Mouse (Mus musculus) liver, embryonic 11.5 days (tissue): Measurements from ENCODE around the gene Dusp5. TPM values are rescaled to one million over a fixed set of nuclear protein-coding genes. Genes with fewer than 3 reads are reported as not detected.
"Not testable (repeated sequence)": the region's sequence is repeated elsewhere in the genome, so short reads cannot be mapped to it uniquely, and the experiment has no call there.

Experiments
- ATAC-seq: fragments of 200-750 bp; cut with Nextera tagmentation; replicated peaks from 2 replicates; pipeline ENCODE4 v1.8.0; 2017; ENCODE audit warnings: moderate number of reproducible peaks, mild to moderate bottlenecking, moderate TSS enrichment, moderate library complexity; ENCODE audit not compliant: low FRiP score
- DNase-seq: peaks from one replicate; pipeline ENCODE4 v3.0.0-alpha.2; 2017; ENCODE audit warnings: low spot score
- H3K27ac ChIP-seq: fragments of 300-500 bp; sonication (generic); 2 replicates; pipeline ENCODE4 v1.5.1; 2014; ENCODE audit warnings: mild to moderate bottlenecking, low read depth, low read length, control low read depth
- H3K27me3 ChIP-seq: fragments of 300-500 bp; sonication (generic); replicated peaks from 2 replicates; pipeline ENCODE4 v1.6.1; 2014; ENCODE audit warnings: low read length, mixed read lengths; ENCODE audit not compliant: control insufficient read depth, insufficient read depth
- H3K36me3 ChIP-seq: fragments of 300-500 bp; sonication (generic); 2 replicates; pipeline ENCODE4 v1.6.1; 2014; ENCODE audit warnings: mild to moderate bottlenecking, low read length, moderate library complexity, mixed read lengths; ENCODE audit not compliant: control insufficient read depth, insufficient read depth
- H3K4me1 ChIP-seq: fragments of 300-500 bp; sonication (generic); replicated peaks from 2 replicates; pipeline ENCODE4 v1.6.1; 2014; ENCODE audit warnings: low read length, mixed read lengths; ENCODE audit not compliant: control insufficient read depth, insufficient read depth
- H3K4me2 ChIP-seq: fragments of 300-500 bp; sonication (generic); 2 replicates; pipeline ENCODE4 v1.6.1; 2014; ENCODE audit warnings: mild to moderate bottlenecking, control low read depth, moderate library complexity
- H3K4me3 ChIP-seq: fragments of 300-500 bp; sonication (generic); 2 replicates; pipeline ENCODE4 v1.5.1; 2014; ENCODE audit warnings: low read depth, low read length, control low read depth
- H3K9ac ChIP-seq: fragments of 300-500 bp; sonication (generic); 2 replicates; pipeline ENCODE4 v1.6.1; 2014; ENCODE audit warnings: low read depth, low read length, control low read depth
- H3K9me3 ChIP-seq: fragments of 300-500 bp; sonication (generic); 2 replicates; pipeline ENCODE4 v1.6.1; 2016; ENCODE audit warnings: low read length, inconsistent platforms, mixed read lengths; ENCODE audit not compliant: control insufficient read depth
- WGBS: fragments of 180-500 bp; shearing (Covaris S2); extraction: QIAGEN DNeasy Blood & Tissue Kit; methylation state at CpG from one replicate; pipeline ENCODE4 v1.1.7; 2014; 5-methylcytosine and 5-hydroxymethylcytosine counted together
- polyA plus RNA-seq: library from polyadenylated mRNA; unstranded; fragments of >200 nt; fragmentation: Nextera tagmentation; extraction: Ambion mirVana; gene quantifications from 2 replicates; pipeline ENCODE4 v1.2.1, GENCODE M21; 2014

Gene Dusp5
- polyA plus RNA-seq, 1 experiment from 2014 or later = 6.7 TPM

GRCm38 (mm10) chr19:53492528-53492927 is 36.4 kb upstream of the Dusp5 start:
- whole genome bisulfite sequencing = 43% methylated on average over 4 of the region's 4 CpGs
- ATAC-seq (peak; percentile 79), DNase-seq (no peak)
- Histone ChIP-seq H3K4me3 (no peak overlapping the region), H3K4me2 (no peak overlapping the region), H3K9me3 (no peaks in the 10 kb centered on the region), H3K9ac (no peak overlapping the region), H3K4me1 (peaks cover 8% of the 10 kb centered on the region), H3K27me3 (no peaks in the 10 kb centered on the region), H3K36me3 (no peaks in the 10 kb centered on the region), H3K27ac (no peak overlapping the region)

GRCm38 (mm10) chr19:53493866-53494265 is 35.0 kb upstream of the Dusp5 start:
- DNase-seq (no peak), ATAC-seq (no peak)
- no peak overlapping the region for H3K4me2 ChIP-seq
- H3K27ac ChIP-seq = no peak overlapping the region
- H3K27me3 ChIP-seq = no peaks in the 10 kb centered on the region
- no peak overlapping the region for H3K9ac ChIP-seq
- WGBS = 89% methylated on average over 5 of the region's 5 CpGs
- H3K4me1 ChIP-seq = peaks cover 8% of the 10 kb centered on the region
- no peak overlapping the region for H3K4me3 ChIP-seq
- H3K36me3 ChIP-seq = no peaks in the 10 kb centered on the region
- H3K9me3 ChIP-seq = no peaks in the 10 kb centered on the region

GRCm38 (mm10) chr19:53497910-53498309 is 31.0 kb upstream of the Dusp5 start:
- DNase-seq = no peak
- Histone ChIP-seq H3K9me3 (no peaks in the 10 kb centered on the region), H3K27me3 (no peaks in the 10 kb centered on the region), H3K4me3 (no peak overlapping the region), H3K36me3 (no peaks in the 10 kb centered on the region), H3K4me1 (peaks cover 5% of the 10 kb centered on the region), H3K4me2 (no peak overlapping the region), H3K9ac (no peak overlapping the region), H3K27ac (no peak overlapping the region)
- whole genome bisulfite sequencing = 65% methylated on average over 3 of the region's 3 CpGs
- ATAC-seq = no peak

- WGBS = 82% methylated on average over 8 of the region's 8 CpGs
- no peaks in the 10 kb centered on the region for H3K36me3 ChIP-seq
- DNase-seq = no peak
Observed at GRCm38 (mm10) chr19:53499049-53499448, 29.9 kb upstream of the Dusp5 start.

DNA sequence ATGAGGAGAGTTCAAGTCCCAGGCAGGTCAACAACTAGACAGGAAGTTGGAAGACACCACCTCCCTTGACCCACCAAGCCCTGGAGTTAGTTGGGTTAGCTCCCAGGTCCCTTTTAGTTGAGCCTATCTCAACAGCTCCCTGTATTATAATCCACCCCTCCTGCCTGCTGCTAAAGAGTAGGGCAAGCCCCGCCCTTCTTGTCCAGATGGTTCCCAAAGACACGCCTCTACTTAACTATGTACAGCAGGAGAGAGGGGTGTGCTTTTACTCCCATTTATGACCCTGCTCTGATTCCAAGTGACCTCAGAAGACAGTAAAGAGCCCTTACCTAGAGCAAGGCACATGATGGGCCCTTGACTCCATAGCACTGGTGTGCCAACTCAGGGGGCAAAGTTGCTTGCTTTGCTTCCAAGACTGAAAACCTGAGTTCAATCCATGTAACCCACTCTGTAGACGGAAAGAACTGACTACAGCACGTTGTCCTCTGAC is 29.4 kb upstream of the Dusp5 start:
- ATAC-seq (no peak), DNase-seq (no peak)
- H3K4me3 ChIP-seq = no peak overlapping the region
- H3K9me3 ChIP-seq = no peaks in the 10 kb centered on the region
- no peak overlapping the region for H3K4me2 ChIP-seq
- no peak overlapping the region for H3K27ac ChIP-seq
- WGBS = 83% methylated on average over 4 of the region's 4 CpGs
- no peaks in the 10 kb centered on the region for H3K36me3 ChIP-seq
- H3K9ac ChIP-seq = no peak overlapping the region
- H3K4me1 ChIP-seq = peaks cover 7% of the 10 kb centered on the region
- no peaks in the 10 kb centered on the region for H3K27me3 ChIP-seq

More at GRCm38 (mm10) chr19:53499049-53499448, 29.9 kb upstream of the Dusp5 start:
- H3K9me3 ChIP-seq = no peaks in the 10 kb centered on the region
- H3K27me3 ChIP-seq = no peaks in the 10 kb centered on the region
- ATAC-seq = no peak
- H3K4me2 ChIP-seq = no peak overlapping the region
- peaks cover 3% of the 10 kb centered on the region for H3K4me1 ChIP-seq
- no peak overlapping the region for H3K4me3 ChIP-seq
- H3K27ac ChIP-seq = no peak overlapping the region
- no peak overlapping the region for H3K9ac ChIP-seq

DNA sequence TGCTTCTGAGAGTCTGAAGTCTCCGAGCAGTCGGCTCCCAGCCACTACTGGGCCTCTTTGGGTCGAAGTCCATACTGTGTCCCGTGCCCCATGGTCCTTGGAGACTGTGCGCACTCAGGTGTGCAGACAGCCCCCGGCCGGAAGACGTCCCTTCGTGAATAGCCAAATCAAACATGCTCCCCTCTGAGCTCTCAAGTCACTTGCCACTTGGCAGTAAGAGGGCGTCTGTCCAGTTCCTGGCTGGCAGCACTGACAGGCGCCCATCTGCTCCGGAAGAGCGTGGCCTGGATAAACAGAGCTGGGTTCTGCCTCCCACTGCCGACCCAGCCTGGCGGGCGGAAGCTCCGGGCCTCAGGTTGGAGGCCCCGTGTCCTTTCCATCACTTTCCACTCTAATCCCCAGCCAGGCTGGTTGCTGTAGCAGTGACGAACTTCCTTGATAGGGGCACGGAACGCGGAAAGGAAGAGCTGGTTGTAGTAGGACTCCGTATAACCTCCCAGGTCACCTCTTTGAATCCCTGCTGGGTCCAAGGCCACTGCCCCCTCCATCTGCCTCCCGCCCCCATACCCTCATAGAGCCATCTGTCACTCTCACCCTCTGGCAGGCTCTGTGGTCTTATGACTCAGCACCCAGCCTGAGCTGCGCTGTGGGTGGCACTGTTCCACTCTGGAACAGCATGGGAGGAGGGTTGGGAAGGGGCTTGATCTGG is 28.5 kb upstream of the Dusp5 start:
- H3K4me3 ChIP-seq = no peak overlapping the region
- 67% methylated on average over 25 of the region's 25 CpGs for WGBS
- no peak overlapping the region for H3K9ac ChIP-seq
- H3K9me3 ChIP-seq = no peaks in the 10 kb centered on the region
- ATAC-seq = peak; percentile 39; the same call in 1 of the 2 replicates
- peaks cover 7% of the 10 kb centered on the region for H3K4me1 ChIP-seq
- no peak overlapping the region for H3K27ac ChIP-seq
- H3K36me3 ChIP-seq = no peaks in the 10 kb centered on the region
- H3K4me2 ChIP-seq = no peak overlapping the region
- no peaks in the 10 kb centered on the region for H3K27me3 ChIP-seq
- DNase-seq = no peak

GRCm38 (mm10) chr19:53501239-53501638 is 27.7 kb upstream of the Dusp5 start:
- H3K36me3 ChIP-seq, H3K4me3 ChIP-seq, H3K9me3 ChIP-seq, ATAC-seq, H3K27me3 ChIP-seq, H3K9ac ChIP-seq, H3K4me2 ChIP-seq, DNase-seq, H3K27ac ChIP-seq: not testable (repeated sequence)
- 79% methylated on average over 7 of the region's 7 CpGs for WGBS
- H3K4me1 ChIP-seq = peaks cover 11% of the 10 kb centered on the region

DNA sequence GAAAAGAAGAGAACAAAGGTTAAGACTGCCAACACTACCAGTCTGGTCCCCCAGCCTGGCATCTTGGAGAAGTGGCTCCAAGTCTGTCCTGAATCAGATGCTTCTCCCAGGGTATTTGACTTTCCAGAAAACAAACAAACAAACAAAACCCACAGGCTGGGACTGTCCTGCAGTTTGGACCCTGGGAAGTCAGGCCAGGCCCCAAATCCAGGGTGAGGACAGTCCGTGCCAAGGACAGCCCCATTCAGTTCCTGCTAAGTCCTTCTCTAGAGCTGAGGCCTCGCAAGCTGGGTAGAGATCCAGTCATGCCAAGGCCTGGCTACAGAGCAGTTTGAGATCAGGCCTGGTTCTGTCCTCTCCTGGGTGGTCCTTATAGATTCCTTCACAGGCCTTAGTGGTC is 27.1 kb upstream of the Dusp5 start:
- peaks cover 11% of the 10 kb centered on the region for H3K4me1 ChIP-seq
- no peak for ATAC-seq
- WGBS = 68% methylated on average over 2 of the region's 2 CpGs

DNA sequence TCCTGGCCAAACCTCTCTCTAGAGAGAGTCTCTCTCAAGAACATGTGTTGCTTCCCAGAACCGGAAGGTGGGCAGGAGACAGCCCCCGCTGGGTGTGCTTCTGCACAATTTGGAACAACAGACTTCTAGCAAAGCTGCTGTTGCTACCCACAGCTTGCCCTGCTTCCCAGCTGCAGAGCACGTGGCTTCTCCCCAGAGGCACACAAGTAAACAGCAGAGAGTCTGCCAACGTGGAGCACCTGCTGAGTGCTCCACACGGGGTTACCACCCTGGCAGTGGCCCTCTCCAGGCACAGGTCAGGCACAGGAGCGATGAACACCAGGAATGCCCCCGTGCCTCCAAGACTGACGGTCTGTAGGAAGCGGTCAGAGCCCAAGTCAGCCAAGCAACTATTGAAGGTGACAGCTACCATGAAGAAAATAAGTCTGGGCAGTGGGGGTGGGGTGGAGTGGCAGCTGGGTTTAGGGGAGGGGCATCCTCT is 26.0 kb upstream of the Dusp5 start:
- Histone ChIP-seq H3K9me3 (no peaks in the 10 kb centered on the region), H3K4me1 (peaks cover 17% of the 10 kb centered on the region), H3K27me3 (no peaks in the 10 kb centered on the region), H3K36me3 (no peaks in the 10 kb centered on the region), H3K27ac (no peak overlapping the region), H3K9ac (no peak overlapping the region), H3K4me3 (no peak overlapping the region), H3K4me2 (no peak overlapping the region)
- 65% methylated on average over 9 of the region's 9 CpGs for WGBS
- no peak for ATAC-seq
- DNase-seq = no peak

More for the DNA sequence above, 27.1 kb upstream of the Dusp5 start:
- DNase-seq = no peak
- Histone ChIP-seq H3K9ac (no peak overlapping the region), H3K27ac (no peak overlapping the region), H3K4me2 (no peak overlapping the region), H3K4me3 (no peak overlapping the region), H3K36me3 (no peaks in the 10 kb centered on the region), H3K9me3 (no peaks in the 10 kb centered on the region), H3K27me3 (no peaks in the 10 kb centered on the region)
